8 mouse cellular contexts compared by ENCODE assay signal in the genomic region with DNA sequence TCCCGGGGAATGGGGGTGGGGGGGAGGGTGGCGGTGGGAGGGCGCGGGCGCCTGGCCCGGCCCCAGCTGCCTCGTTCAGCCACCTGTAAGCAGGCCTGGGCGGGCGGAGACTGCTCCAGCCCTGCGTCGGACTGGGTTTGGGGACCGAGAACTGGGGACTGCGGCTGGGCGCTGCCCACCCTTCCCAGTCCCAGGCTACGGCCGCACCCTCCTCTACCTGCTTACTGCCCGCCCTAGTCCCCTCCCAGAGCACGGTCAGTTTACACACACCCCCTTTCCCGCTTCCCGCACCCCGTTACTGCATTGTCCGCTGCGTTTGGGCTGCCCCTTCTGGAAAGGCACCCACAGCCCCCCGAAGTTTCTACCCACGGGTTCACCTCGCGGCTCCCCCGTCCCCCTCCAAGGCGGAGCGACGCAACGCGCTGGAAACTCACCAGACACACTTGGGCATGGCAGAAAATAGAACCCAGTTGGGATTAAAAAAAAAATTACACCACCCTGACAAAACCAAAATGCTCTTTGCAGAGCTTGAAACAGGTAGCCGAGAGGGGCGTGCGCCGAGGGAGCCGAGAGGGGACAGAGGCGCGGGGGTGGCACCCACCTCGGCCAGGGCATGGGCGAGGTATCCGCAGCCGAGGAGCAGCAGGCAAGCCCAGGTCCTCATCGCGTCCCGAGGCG. TPM values are rescaled to one million over a fixed set of nuclear protein-coding genes. Genes with fewer than 3 reads are reported as not detected.
DNase-seq lines count a peak whose midpoint lies in the region; ATAC-seq and TF ChIP-seq lines count a peak whose summit lies in the region.

No protein-coding gene starts in this region.

- H3K9ac ChIP-seq in hindbrain, embryonic 13.5 days = peak overlapping the region; percentile 83
- peak overlapping the region; percentile 31; the same call in 1 of the 2 replicates for H3K9ac ChIP-seq in liver, embryonic 12.5 days

- TF ChIP-seq CTCF in C2C12 (IDR thresholded peaks at IDR 0.05; ENCODE audit: control insufficient read depth, insufficient read depth, insufficient read length) = no peak
- no peak for TF ChIP-seq CTCF in olfactory bulb, adult 2 months (IDR thresholded peaks at IDR 0.05; ENCODE audit: insufficient read depth, low read depth, low read length)

- peak overlapping the region; percentile 92 for H3ac ChIP-seq in C2C12 (ENCODE audit: control insufficient read depth, insufficient read length, low read depth)

- H3K79me2 ChIP-seq in C2C12 (ENCODE audit: control insufficient read depth, insufficient read depth) = peaks cover 61% of the 10 kb centered on the region

- no peak for TF ChIP-seq POLR2A in olfactory bulb, adult 2 months (IDR thresholded peaks at IDR 0.05; ENCODE audit: insufficient read depth, low read depth, low read length)

- peak overlapping the region; percentile 89 for H3K4me2 ChIP-seq in hindbrain, embryonic 13.5 days
- H3K4me2 ChIP-seq in liver, embryonic 12.5 days = peak overlapping the region; percentile 72

- peak overlapping the region; percentile 89 for H3K27ac ChIP-seq in hindbrain, embryonic 13.5 days
- H3K27ac ChIP-seq in liver, embryonic 12.5 days = no peak overlapping the region
- H3K27ac ChIP-seq in olfactory bulb, adult 2 months (ENCODE audit: insufficient read depth, low read depth, low read length) = peak overlapping the region; percentile 72

- ATAC-seq in hindbrain, embryonic 13.5 days (ENCODE audit: low FRiP score) = 0 out of 2 replicates have a peak, but pooled peaks have one; percentile 15
- no peak for ATAC-seq in liver, embryonic 12.5 days
- ATAC-seq in granulocyte monocyte progenitor cell, adult 5-6 weeks (replicated peaks; ENCODE audit: poor library complexity, severe bottlenecking) = no peak

- peaks cover 78% of the 10 kb centered on the region for H3K4me1 ChIP-seq in hindbrain, embryonic 13.5 days (replicated peaks)
- peaks cover 24% of the 10 kb centered on the region for H3K4me1 ChIP-seq in liver, embryonic 12.5 days
- peaks cover 53% of the 10 kb centered on the region for H3K4me1 ChIP-seq in olfactory bulb, adult 2 months (ENCODE audit: control insufficient read depth, insufficient read depth, low read length)

- peaks cover 43% of the 10 kb centered on the region for H3K79me3 ChIP-seq in C2C12 (ENCODE audit: low read depth)

- peak overlapping the region; percentile 57 for H3K4me3 ChIP-seq in C2C12 (ENCODE audit: insufficient read depth, poor library complexity, severe bottlenecking)
- H3K4me3 ChIP-seq in hindbrain, embryonic 13.5 days = peak overlapping the region; percentile 73
- peak overlapping the region; percentile 57 for H3K4me3 ChIP-seq in liver, embryonic 12.5 days
- peak overlapping the region; percentile 74 for H3K4me3 ChIP-seq in olfactory bulb, adult 2 months (ENCODE audit: insufficient read depth, low read depth, low read length)

- WGBS in hindbrain, embryonic 13.5 days = under 1% methylated on average over 48 of the region's 48 CpGs
- 1% methylated on average over 33 of the region's 48 CpGs for WGBS in liver, embryonic 12.5 days (ENCODE audit: insufficient replicate concordance)
- under 1% methylated on average over 48 of the region's 48 CpGs for WGBS in olfactory bulb, adult 2 months

- peak; percentile 62 for DNase-seq in cerebellum, adult 9-11 months
- DNase-seq in cerebellum, postnatal 36 days = no peak
- DNase-seq in embryo, embryonic 11 days = peak; percentile 45

- peaks cover 16% of the 10 kb centered on the region for H3K36me3 ChIP-seq in C2C12 (ENCODE audit: control insufficient read depth, insufficient read depth)
- H3K36me3 ChIP-seq in hindbrain, embryonic 13.5 days = no peaks in the 10 kb centered on the region
- H3K36me3 ChIP-seq in liver, embryonic 12.5 days = no peaks in the 10 kb centered on the region

- H3K27me3 ChIP-seq in C2C12 (ENCODE audit: control insufficient read depth, insufficient read depth, insufficient read length) = no peaks in the 10 kb centered on the region
- H3K27me3 ChIP-seq in hindbrain, embryonic 13.5 days = peaks cover 72% of the 10 kb centered on the region
- H3K27me3 ChIP-seq in liver, embryonic 12.5 days (replicated peaks) = peaks cover 97% of the 10 kb centered on the region

- H3K9me3 ChIP-seq in hindbrain, embryonic 13.5 days = no peaks in the 10 kb centered on the region
- H3K9me3 ChIP-seq in liver, embryonic 12.5 days (replicated peaks) = no peaks in the 10 kb centered on the region

TF ChIP-seq in C2C12, 6 proteins besides CTCF, POLR2A, EP300 and RAD21:
- TF ChIP-seq MAX (IDR thresholded peaks at IDR 0.05) (no peak), CEBPB (IDR thresholded peaks at IDR 0.05; ENCODE audit: low read depth) (no peak)

RNA-seq across cellular contexts. Expression of a gene that starts 2.9 kb away (rescaled TPM):
- 56.4 TPM for polyA plus RNA-seq in C2C12 (2012; fragmentation: generic; extraction: Trizol)
- polyA plus RNA-seq in hindbrain, embryonic 13.5 days (2015; fragmentation: Nextera tagmentation; extraction: Ambion mirVana) = 13.7 and 14.5 TPM in 2 replicates
- polyA plus RNA-seq in liver, embryonic 12.5 days (2016; fragmentation: Nextera tagmentation; extraction: Ambion mirVana) = 1.9 and 2.8 TPM in 2 replicates
- polyA plus RNA-seq in olfactory bulb, adult 2 months (2012; ENCODE audit: insufficient read depth, insufficient read length, low replicate concordance, missing spikeins) = not detected in 2 replicates
- total RNA-seq in granulocyte monocyte progenitor cell, adult 5-6 weeks (2014; fragmentation: Nextera tagmentation) = 0.34 TPM in 1 of 2 replicates, not detected in the other
- total RNA-seq in granulocyte monocyte progenitor cell, adult 5-6 weeks (2017) = not detected in 2 replicates

Comparison
In these comparisons a context has a peak if more than half of its experiments do, and no peak if none do; other contexts are left out.
1. DNase-seq: peak in cerebellum, adult 9-11 months (single experiment) and embryo, embryonic 11 days (single experiment); none in cerebellum, postnatal 36 days (0 of 2).
2. Peak in every context shown above with its lines, with median percentiles within 50 percentile points of each other: H3K4me3 ChIP-seq.